Mouse (Mus musculus): ENCODE data around the gene Ush1g. TPM values are rescaled to one million over a fixed set of nuclear protein-coding genes. Genes with fewer than 3 reads are reported as not detected.

Ush1g gene
- polyA plus RNA-seq, 1 experiment, result not detected

- no peak for DNase-seq (ENCODE audit: low spot score)
These were observed 12.7 kb upstream of the Ush1g start, which contains the start of gene Otop3 for GRCm38 (mm10) chr11:115334531-115334930. Otop3 (plus strand) TSS chr11:115334731.

DNA sequence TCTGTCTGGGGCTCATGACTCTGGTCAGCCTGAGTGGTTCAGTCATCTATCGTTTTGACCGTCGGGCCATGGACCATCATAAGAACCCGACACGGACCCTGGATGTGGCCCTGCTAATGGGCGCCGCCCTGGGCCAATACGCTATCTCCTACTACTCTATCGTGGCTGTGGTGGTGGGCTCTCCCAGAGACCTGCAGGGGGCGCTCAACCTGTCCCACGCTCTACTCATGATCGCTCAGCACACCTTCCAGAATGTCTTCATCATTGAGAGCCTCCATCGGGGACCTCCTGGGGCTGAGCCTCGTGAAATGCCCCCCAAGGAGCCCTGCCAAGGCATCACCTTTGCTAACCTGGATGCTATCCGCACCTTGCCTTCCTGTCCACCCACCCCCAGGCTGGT, 7.5 kb upstream of the Ush1g start:
- DNase-seq (ENCODE audit: low spot score), result no peak

GRCm38 (mm10) chr11:115326730-115327129, 4.9 kb upstream of the Ush1g start:
- no peak for DNase-seq (ENCODE audit: low spot score)

GRCm38 (mm10) chr11:115323354-115323753, 1.5 kb upstream of the Ush1g start:
- no peak for DNase-seq (ENCODE audit: low spot score)

- no peak for DNase-seq (ENCODE audit: low spot score)
These were observed 2.0 kb downstream of the Ush1g start for GRCm38 (mm10) chr11:115319704-115320383.

DNA sequence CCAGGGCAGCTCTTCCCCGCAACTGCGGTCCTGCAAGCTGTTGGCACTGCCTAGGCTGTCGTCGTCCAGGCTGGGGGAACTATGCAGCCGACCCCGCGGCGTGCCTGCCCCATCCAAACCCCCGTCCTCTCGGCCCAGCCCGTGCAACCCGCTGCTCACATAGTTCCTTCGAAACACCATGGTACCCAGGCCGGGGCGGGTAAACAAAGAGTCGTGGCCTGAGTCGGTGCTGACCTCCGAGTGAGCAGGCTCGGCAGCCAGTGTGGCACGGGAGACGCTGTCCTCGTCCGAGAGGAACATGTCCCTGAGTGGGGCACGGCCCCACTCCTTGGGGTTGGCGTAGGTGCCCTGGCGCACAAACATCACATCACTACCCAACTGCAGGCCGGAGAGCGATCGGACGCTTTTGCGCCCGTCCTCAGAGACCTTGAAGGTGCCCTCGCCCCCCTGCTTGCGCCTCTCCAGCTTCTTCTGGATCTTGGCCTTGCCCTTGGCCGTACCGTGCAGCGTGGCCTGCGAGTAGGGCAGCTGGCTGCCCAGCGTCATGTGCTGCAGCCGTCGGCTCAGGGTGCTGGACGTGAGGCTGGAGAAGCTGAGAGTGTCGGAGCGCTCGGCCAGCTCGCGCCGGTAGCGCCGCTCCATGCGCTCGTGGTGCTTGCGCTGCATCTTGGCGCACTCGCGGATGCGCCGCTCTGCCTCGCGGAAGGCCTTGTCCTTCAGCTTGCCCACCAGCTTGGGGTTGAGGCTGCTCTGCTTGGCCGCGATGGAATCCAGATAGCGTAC, 3.4 kb downstream of the Ush1g start:
- no peak for DNase-seq (ENCODE audit: low spot score)

DNA sequence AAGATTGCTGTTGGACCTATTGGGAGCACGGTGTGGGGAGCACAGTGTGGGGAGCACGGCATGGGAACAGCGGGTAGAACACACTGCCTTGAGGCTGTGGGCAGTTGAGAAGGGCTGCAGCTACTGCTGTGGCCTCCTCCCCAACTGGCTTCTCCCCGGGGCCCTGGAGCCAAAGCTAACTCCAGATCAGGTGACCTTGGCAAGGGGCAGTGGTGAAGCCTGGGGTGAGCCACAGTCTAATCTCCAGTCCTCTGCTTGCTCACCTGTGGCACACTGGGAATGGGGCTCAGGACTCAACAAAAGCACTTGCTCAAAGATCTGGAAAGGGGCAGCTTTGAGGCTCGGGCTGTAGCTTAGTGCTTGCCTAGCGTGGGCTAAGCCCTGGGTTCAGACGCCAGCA, 4.6 kb downstream of the Ush1g start:
- no peak for DNase-seq (ENCODE audit: low spot score)

DNA sequence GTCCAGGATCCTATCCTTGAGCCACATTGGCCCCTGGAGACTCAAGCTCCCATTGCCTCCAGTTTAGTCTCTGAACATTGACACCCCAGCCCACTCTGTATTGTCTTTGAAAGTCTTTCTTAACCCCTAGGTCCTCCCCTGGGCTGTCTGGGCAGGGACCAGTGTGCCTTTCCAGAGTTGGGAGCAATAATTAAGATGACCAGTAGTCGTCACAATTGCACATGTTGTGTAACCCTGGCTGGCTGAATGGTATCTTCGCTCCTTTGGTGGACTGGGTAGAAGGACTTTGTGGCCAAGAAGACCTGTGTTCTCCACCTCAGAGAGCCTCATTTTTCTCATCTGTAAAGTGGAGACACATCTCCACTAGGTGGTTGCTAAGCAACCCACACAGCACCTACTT, 7.6 kb downstream of the Ush1g start:
- DNase-seq (ENCODE audit: low spot score), result no peak

GRCm38 (mm10) chr11:115308781-115309180, 13.1 kb downstream of the Ush1g start:
- no peak for DNase-seq (ENCODE audit: low spot score)

DNA sequence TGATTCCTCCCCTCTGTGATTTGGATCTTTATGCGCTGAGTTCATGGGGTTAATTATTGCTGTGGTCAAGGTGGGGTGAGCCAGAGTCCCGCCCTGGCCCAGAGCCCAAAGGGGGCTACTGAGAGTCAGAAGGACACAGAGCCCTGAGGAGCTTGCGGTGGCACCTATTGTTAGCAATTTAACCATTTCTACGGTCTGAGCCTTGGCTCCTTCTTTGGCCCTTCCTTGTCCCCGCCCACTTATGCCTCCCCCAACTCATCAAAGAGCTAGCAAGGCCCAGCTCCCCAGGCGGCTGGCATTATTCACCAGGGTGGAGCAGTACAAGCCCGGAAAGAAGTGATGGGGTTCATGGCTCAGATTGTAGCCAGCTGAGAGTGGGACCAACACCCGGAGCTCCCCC, 15.0 kb downstream of the Ush1g start, which contains the start of gene Otop2:
Gene Otop2, plus strand, starts transcription at position 301 of the 400 bp plus-strand sequence.
- no peak for DNase-seq (ENCODE audit: low spot score)

GRCm38 (mm10) chr11:115303167-115303566, 18.7 kb downstream of the Ush1g start:
- DNase-seq (ENCODE audit: low spot score), result no peak

GRCm38 (mm10) chr11:115301351-115301750, 20.5 kb downstream of the Ush1g start:
- no peak for DNase-seq (ENCODE audit: low spot score)

GRCm38 (mm10) chr11:115300745-115301144, 21.1 kb downstream of the Ush1g start:
- DNase-seq (ENCODE audit: low spot score), result no peak

- no peak for DNase-seq (ENCODE audit: low spot score)
These were observed 23.7 kb downstream of the Ush1g start for GRCm38 (mm10) chr11:115298160-115298559.

DNA sequence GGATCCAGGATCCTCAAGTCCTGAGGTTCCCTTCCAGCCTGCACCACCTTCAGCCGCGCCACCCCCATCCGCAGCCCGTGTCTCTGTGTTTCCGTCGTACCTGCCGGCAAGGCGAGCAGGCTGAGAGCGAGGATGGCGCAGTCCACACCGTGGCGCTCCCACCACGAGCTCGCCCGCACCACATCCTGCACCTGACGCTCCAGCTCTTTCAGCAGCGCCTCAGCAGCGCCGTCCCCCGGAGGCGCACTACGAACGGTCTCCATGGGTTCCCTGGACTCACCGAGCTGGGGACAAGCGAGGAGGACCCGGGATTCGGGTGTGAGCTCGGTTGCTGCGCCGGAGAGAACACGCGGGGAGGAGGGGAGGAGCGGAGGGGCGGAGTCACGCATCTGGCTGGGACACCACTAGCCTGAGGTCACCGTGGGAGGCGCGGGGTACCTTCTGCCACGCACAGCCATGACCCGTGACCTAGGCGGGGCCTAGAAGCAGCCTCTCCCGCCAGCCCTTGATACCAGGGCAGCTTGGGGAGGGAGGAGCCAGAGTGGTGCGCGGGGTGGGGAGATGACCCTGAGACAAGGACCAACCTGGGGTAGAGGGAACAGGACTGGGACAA, 24.5 kb downstream of the Ush1g start, which contains the start of gene Fads6:
Gene Fads6, minus strand, starts transcription at position 450 of the 613 bp plus-strand sequence.
- DNase-seq (ENCODE audit: low spot score), result no peak

DNA sequence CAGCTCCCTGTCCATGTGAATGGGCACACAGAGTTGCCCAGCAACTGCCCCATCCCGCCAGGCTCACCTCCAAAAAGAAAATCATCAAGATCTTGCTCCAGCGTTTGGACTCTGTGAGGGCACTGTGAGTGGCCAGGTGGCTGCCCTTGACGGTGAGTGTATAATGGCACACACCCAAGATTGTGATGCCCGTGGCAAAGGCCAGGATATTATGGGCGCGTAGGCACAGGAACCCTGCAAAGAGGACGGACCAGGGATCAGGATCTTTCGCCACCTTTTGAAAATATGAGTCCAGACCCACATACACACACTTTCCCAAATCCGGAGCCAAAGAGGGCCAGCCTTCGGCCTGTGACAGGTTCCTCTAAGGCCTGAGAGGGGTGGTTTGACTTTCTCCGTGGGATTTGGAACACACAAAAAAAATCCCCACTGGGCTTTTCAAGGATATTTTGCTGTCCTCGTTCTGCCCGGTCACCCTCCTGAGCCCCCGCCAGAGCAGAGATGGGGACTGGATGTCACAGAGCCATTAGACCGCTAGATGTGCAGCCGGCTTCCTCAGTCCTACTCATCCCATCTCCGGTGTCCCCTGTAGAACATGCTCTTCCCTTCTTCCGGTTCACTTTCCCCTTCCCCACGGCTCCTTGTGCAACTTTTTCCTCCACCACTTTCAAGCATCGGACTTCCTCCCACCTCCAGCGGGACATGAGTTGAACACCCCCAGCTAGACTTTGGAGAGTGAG, 25.2 kb downstream of the Ush1g start:
- DNase-seq (ENCODE audit: low spot score), result no peak

DNA sequence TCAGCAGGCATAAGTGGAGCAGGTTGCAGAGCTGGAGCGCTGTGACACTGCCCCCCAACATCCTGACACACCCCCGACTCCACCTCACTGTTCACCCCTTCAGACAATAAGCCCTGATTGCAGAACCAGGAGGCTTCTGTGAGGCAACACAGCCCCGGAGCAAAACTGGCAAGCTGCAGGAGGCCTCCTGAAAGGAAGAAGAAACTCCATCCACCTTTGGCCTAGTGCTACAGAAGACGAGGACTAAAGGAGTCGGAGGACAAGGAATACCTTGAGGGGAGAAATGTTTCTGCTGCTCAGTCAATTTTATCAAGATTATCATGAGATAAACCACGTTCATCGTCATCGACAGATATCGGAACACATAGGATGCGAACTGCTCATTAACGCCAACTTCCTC, 25.9 kb downstream of the Ush1g start:
- DNase-seq (ENCODE audit: low spot score), result no peak

DNA sequence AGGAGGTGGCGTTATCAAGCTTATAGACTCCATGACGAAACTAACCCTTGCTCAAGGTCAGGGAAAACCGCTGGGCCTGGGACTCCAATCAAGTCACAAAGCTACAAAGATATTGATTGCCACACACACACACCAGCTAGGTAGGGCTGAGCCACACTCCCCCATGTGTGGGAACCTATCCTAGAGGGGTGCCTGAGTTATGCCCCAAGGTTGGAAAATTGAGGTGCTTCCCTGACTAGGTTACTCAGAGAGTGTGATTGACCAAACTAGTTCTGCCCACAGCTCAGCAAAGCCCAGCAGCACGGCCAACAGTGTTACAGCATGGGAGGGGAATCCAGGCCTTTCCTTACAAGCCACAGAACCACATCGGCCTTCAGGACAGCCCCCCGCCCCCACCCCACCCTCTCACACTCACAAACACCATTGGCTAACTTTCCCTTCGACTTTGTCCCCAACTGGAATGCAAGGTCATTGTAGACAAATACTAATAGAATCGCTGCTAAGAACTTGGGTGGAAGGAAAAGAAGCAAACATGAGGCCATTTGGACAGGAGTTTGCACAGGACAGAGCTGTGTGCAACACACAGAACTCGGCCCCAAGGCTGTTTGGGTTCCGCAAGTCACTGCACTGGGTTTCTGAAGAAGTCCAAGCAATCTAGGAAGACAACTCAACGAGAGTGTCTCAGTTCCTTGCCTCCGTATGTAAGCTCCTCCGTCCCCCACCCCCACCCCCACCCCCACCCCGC, 29.0 kb downstream of the Ush1g start:
- no peak for DNase-seq (ENCODE audit: low spot score)

GRCm38 (mm10) chr11:115291503-115291902, 30.3 kb downstream of the Ush1g start:
- DNase-seq (ENCODE audit: low spot score), result no peak

GRCm38 (mm10) chr11:115290919-115291318, 30.9 kb downstream of the Ush1g start:
- no peak for DNase-seq (ENCODE audit: low spot score)

DNA sequence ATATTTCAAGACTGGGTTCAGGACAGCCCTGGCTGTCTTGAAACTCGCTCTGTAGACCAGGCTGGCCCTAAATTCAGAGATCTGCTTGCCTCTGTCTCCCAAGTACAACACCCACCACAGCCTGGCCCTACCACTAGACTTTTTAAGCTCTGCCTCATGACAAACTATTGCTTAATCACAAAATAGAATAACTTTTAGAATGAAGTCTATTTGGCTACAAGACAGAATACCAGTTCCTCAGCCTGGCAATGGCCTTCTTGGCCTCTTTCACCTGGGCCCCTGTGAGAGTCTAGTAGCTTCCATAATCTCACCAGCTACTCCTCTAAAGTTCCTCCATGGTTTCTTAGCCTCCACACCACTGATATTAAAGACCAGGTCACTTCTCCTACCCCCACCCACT, 31.5 kb downstream of the Ush1g start:
- no peak for DNase-seq (ENCODE audit: low spot score)

Measured in urinary bladder, adult 2 months (tissue).